ENCODE assay signal across 11 mouse cellular contexts in genomic region chr2:92602073-92602472, GRCm38 (mm10). TPM values are rescaled to one million over a fixed set of nuclear protein-coding genes. Genes with fewer than 3 reads are reported as not detected.
DNase-seq lines count a peak whose midpoint lies in the region; ATAC-seq lines count a peak whose summit lies in the region.
"Had no signal": no experiment of that assay in that cellular context is flagged by ENCODE, and none has a peak within 500 bp of the region (broad histone marks: within the 10 kb centered on the region; RNA-seq: fewer than 3 reads in every experiment).

No protein-coding gene starts in this region.

- DNase-seq in embryo, embryonic 10 days (ENCODE audit: low spot score), result peak; percentile 61
- no peak for DNase-seq in embryo, embryonic 9.5 days (ENCODE audit: extremely low spot score)
- peak; percentile 32 for DNase-seq in forelimb bud, embryonic 11.5 days (ENCODE audit: low read depth, low spot score)
- DNase-seq in gastrocnemius, postnatal 14 days, result no peak
- no peak for DNase-seq in heart, postnatal 36 days
- DNase-seq in c-Kit-positive CD71-positive TER-119-positive erythroid progenitor cells, embryonic 14.5 days (ENCODE audit: low spot score), result no peak
- DNase-seq: lung, postnatal 10 days had no signal

- H3K4me2 ChIP-seq in midbrain, embryonic 16.5 days (ENCODE audit: low read length), result peak overlapping the region; percentile 70

- H3K27ac ChIP-seq in midbrain, embryonic 16.5 days (ENCODE audit: low read length), result peak overlapping the region; percentile 70
- H3K27ac ChIP-seq: kidney, postnatal 0 days had no signal

- 11% methylated on average over 11 of the region's 12 CpGs for WGBS in midbrain, embryonic 16.5 days

- H3K9me3 ChIP-seq in midbrain, embryonic 16.5 days (replicated peaks; ENCODE audit: control insufficient read depth, low read length, poor library complexity, severe bottlenecking), result no peaks in the 10 kb centered on the region

- H3K27me3 ChIP-seq in midbrain, embryonic 16.5 days (ENCODE audit: control insufficient read depth, insufficient read depth, low read depth, low read length), result no peaks in the 10 kb centered on the region

- H3K4me1 ChIP-seq in midbrain, embryonic 16.5 days (ENCODE audit: control insufficient read depth, insufficient read depth, low read length), result peaks cover 48% of the 10 kb centered on the region

- peak overlapping the region; percentile 71 for H3K4me3 ChIP-seq in midbrain, embryonic 16.5 days (ENCODE audit: low read depth, low read length)
- H3K4me3 ChIP-seq: erythroblast, embryonic 14.5 days had no signal

- H3K36me3 ChIP-seq in midbrain, embryonic 16.5 days (ENCODE audit: control insufficient read depth, insufficient read depth, low read length), result no peaks in the 10 kb centered on the region

- intact Hi-C loops in gastrocnemius, postnatal 14 days (cut with DNase I; ENCODE audit: low total_unique reads), result loop anchor here (10.0 kb wide), 1 partner anchor 117 kb away; no protein-coding TSS in a partner anchor
- intact Hi-C loops in heart, postnatal 36 days (cut with DNase I), result no loop called here

- ATAC-seq in common myeloid progenitor, adult 5-6 weeks (replicated peaks; ENCODE audit: low read depth, poor library complexity, severe bottlenecking), result 0 out of 2 replicates have a peak, but pooled peaks have one; percentile 12
- peak; percentile 22; the same call in 1 of the 2 replicates for ATAC-seq in midbrain, embryonic 16.5 days

- H3K9ac ChIP-seq in midbrain, embryonic 16.5 days (ENCODE audit: low read depth, low read length), result peak overlapping the region; percentile 94

RNA-seq across cellular contexts. Expression of gene Chst1, which starts 2.6 kb away (rescaled TPM):
- total RNA-seq in common myeloid progenitor, adult 5-6 weeks (2017), result 0.64 and 1.7 TPM in 2 replicates
- 51.2 and 54.6 TPM in 2 replicates for polyA plus RNA-seq in midbrain, embryonic 16.5 days (2015; fragmentation: Nextera tagmentation; extraction: Ambion mirVana)
- 1 to 10 TPM; 3.2 to 4.1 TPM for total RNA-seq in gastrocnemius, postnatal 14 days (2021)
- 1 to 10 TPM; 2.6 to 3.3 TPM for total RNA-seq in heart, postnatal 36 days (2021)
- polyA plus RNA-seq: erythroblast, embryonic 14.5 days had no signal

Comparison
In these comparisons a context has a peak if more than half of its experiments do, and no peak if none do; other contexts are left out.
1. DNase-seq: peak in embryo, embryonic 10 days (single experiment) and forelimb bud, embryonic 11.5 days (single experiment); none in embryo, embryonic 9.5 days (single experiment), gastrocnemius, postnatal 14 days (single experiment), heart, postnatal 36 days (0 of 2) and c-Kit-positive CD71-positive TER-119-positive erythroid progenitor cells, embryonic 14.5 days (single experiment).